Mouse (Mus musculus) thymus, adult 2 months (tissue): Measurements from ENCODE around the gene Adam10. TPM values are rescaled to one million over a fixed set of nuclear protein-coding genes. Genes with fewer than 3 reads are reported as not detected.

Experiments used
- DNase-seq: peaks from one replicate; pipeline ENCODE4 v3.0.0; 2021
- H3K27ac ChIP-seq: fragments of 200-500 bp; 2 replicates; pipeline ENCODE4 v1.5.1; 2012; ENCODE audit warnings: low read length, control low read depth; ENCODE audit not compliant: control insufficient read depth, insufficient read depth
- H3K27me3 ChIP-seq: fragments of 200-500 bp; 2 replicates; pipeline ENCODE4 v1.6.1; 2012; ENCODE audit warnings: mild to moderate bottlenecking, low read length, moderate library complexity, mixed read lengths; ENCODE audit not compliant: control insufficient read depth, insufficient read depth
- H3K36me3 ChIP-seq: fragments of 200-500 bp; 2 replicates; pipeline ENCODE4 v1.6.1; 2012; ENCODE audit warnings: mild to moderate bottlenecking, low read length, moderate library complexity; ENCODE audit not compliant: control insufficient read depth, insufficient read depth
- H3K4me1 ChIP-seq: fragments of 200-500 bp; replicated peaks from 2 replicates; pipeline ENCODE4 v1.6.1; 2012; ENCODE audit warnings: low read length; ENCODE audit not compliant: control insufficient read depth, insufficient read depth
- H3K4me3 ChIP-seq: fragments of 200-500 bp; 2 replicates; pipeline ENCODE4 v1.5.1; 2012; ENCODE audit warnings: mild to moderate bottlenecking, low read length, control low read depth, moderate library complexity; ENCODE audit not compliant: control insufficient read depth, insufficient read depth
- CTCF ChIP-seq: fragments of 200-500 bp; IDR thresholded peaks from 2 replicates; pipeline ENCODE4 v1.5.1; 2012; ENCODE audit warnings: mild to moderate bottlenecking, control low read depth, low read length, moderate library complexity, borderline replicate concordance; ENCODE audit not compliant: control insufficient read depth, poor library complexity, insufficient read depth; ENCODE audit errors: extremely low read depth
- POLR2A ChIP-seq: fragments of 200-500 bp; IDR thresholded peaks from 2 replicates; pipeline ENCODE4 v1.6.1; 2012; ENCODE audit warnings: mild to moderate bottlenecking, low read length, control low read depth, moderate library complexity; ENCODE audit not compliant: control insufficient read depth, poor library complexity, insufficient read depth; ENCODE audit errors: extremely low read depth
- WGBS: fragments of 180-500 bp; shearing (Covaris S2); methylation state at CpG from one replicate; pipeline ENCODE4 v1.1.7; 2018; 5-methylcytosine and 5-hydroxymethylcytosine counted together
- polyA plus RNA-seq: library from polyadenylated mRNA; depleted of rRNA; stranded (reverse); fragments of >200 nt; gene quantifications from 2 replicates; pipeline ENCODE4 v1.2.3, GENCODE M21; 2012

The Adam10 gene
- polyA plus RNA-seq, 1 experiment: 21.7 TPM

DNA sequence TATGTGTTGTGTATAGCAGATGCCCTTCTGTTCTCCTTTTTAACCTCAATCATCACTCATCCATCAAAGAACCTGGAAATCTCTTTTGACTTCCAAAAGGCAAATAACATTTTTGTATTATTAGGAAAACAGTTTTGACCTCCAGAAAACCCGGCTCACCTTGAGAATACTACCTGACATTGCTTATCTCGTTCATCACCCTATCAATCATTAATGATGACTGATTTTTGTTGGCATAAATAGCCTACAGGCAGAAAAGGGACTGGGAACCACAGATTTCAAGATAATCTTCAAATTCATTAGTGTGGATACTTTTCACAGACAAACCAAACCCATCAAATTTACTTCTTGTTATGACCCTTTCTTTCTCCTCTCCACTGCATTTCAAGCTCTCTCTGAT is 24.9 kb upstream of the Adam10 start:
- H3K27ac ChIP-seq: no peak overlapping the region
- TF ChIP-seq CTCF (no peak), POLR2A (no peak)
- no peaks in the 10 kb centered on the region for H3K36me3 ChIP-seq
- no peaks in the 10 kb centered on the region for H3K27me3 ChIP-seq
- DNase-seq: no peak
- H3K4me3 ChIP-seq: no peak overlapping the region
- peaks cover 7% of the 10 kb centered on the region for H3K4me1 ChIP-seq
- WGBS: 85% methylated on average over 2 of the region's 2 CpGs

DNA sequence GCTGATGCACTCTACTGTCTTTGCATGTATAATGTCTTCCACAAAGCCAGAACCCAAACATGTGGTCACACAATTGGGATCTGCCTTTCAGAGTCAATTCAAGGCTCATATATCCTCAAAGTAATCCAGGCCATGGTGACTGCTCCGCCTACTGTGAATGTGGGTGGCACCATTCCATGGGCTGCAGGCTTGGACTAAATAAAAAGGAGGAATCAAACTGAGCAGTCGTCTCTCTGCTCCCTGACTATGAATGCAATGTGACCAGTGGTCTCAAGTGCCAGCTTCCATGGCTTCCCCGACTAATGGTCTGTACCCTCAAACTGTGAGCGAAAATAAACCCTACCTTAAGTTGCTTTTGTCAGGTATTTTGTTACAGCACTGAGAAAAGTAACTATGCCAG is 24.3 kb upstream of the Adam10 start:
- no peaks in the 10 kb centered on the region for H3K36me3 ChIP-seq
- no peaks in the 10 kb centered on the region for H3K27me3 ChIP-seq
- H3K4me3 ChIP-seq: no peak overlapping the region
- peaks cover 7% of the 10 kb centered on the region for H3K4me1 ChIP-seq
- WGBS: 93% methylated on average over 4 of the region's 4 CpGs
- TF ChIP-seq CTCF (no peak), POLR2A (no peak)
- H3K27ac ChIP-seq: no peak overlapping the region
- DNase-seq: no peak

DNA sequence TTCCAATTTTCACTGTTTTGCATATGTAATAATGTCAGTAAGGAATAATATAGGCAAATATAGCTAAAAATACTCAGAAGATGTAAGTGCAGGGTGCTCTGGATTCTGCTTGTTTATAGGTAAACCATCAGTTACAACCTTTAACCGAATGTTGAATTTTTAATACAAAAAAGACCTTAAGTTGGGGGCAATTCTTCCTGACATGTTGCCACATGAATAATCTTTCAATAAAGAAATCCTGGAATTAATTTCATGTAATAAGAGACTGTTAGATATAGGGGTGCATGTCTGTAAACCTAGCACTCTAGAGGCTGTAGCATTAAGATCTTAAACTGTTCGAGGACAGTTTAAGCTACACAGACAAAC is 23.1 kb upstream of the Adam10 start:
- Histone ChIP-seq H3K36me3 (no peaks in the 10 kb centered on the region), H3K4me1 (peaks cover 7% of the 10 kb centered on the region), H3K27me3 (no peaks in the 10 kb centered on the region), H3K27ac (no peak overlapping the region), H3K4me3 (no peak overlapping the region)
- WGBS: 23% methylated on average over 2 of the region's 2 CpGs
- no peak for DNase-seq
- TF ChIP-seq CTCF (no peak), POLR2A (no peak)

DNA sequence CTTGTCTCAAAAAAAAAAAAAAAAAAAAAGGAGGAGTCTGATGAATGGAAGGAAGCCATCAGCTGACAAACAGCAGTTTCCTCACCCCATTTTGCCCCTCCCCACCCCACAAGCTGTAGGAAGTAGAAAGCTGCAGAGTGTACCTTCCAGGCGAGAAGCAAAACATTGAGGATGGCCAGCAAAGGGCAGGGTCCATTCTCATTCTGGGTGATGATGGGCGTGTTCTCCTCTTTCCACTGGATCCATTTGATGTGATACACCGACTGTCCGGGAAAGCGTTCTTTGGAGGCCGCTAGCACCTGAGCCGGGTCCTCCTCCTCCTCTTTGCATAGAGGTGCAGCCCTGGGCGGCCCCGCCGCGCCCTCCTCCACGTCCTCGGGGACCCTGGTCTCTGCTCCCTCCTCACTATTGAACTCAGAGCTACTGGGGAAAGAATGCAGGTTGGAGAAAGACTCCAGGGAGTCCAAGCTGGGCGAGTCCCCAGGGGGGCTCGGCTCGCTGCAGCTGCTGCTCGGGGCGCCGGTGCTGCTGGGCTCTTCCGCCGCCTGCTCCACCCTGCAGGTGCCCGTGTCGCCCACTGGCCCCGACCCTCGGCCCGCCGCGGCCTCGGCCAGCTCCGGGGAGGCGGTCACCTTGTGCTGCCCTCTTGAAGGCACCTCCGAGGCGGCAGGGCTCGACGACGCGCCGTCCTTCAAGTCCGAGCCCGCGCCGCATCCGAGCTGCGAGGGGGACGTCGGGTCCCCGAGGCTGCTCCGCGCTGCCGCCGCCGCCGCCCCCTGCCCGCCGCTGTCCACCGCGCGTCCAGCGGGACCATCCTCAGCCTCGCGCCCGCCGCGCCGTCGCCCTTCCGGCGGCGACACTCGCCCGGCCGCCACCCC is 22.4 kb upstream of the Adam10 start, which contains the start of gene Gm10642:
TSS of gene Gm10642 (plus strand) at position 122 of the 878 bp plus-strand sequence.
- H3K36me3 ChIP-seq: no peaks in the 10 kb centered on the region
- H3K27ac ChIP-seq: peak within 1 kb of the TSS; percentile 73
- peak within 1 kb of the TSS; percentile 85 for H3K4me3 ChIP-seq
- H3K27me3 ChIP-seq: no peaks in the 10 kb centered on the region
- DNase-seq: peak; percentile 80
- WGBS: under 1% methylated on average over 72 of the region's 72 CpGs
- 0 out of 2 replicates have a peak, but pooled peaks have one; percentile 6 for TF ChIP-seq CTCF
- TF ChIP-seq POLR2A: peak; percentile 51; the same call in 1 of the 2 replicates
- peaks cover 7% of the 10 kb centered on the region for H3K4me1 ChIP-seq

DNA sequence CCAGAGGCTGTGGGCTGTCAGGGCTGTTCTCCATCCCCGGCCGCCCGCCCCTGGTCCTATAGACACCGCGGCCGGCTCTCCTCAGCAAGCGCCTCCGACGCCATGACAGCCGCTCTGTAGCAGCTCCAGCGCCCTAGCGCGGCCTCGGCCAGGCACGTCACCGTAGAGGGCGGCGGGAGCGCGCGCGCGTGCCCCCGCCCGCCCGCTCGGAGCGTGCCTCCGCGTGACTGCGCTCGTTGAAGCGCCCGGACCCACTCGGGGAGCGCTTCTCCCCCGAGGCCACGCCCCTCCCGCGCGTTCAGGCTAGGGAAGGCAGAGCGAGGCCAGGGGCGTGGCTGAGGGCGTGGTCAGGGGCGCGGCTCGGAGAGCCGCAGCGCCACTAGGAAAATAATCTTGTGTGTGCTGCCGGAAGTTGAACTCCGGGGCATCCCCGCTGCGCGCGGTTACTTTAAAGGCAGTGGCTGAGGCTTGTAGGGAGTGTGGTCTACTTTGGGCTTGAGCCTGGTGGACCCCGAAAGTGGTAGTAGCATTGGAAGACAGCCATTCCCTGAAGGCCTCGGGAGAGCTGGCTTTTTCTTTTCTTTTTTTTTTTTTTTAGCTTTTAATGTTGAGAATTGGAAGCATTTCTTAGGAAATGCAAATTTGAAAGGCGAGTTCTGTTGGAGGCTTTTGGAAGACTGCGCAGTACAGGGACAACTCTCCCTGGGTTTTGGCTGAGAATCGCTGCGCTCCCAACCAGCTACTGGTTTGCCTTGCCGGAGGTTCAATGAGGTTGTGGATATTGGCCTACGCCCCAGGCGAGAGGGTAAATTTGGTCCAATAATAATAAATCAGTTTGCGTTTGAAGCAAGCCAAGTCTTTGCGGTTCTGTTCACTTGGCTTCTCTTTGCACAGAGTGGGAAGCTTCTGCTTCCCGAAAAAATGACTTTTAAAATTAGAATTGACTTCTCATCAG is 21.5 kb upstream of the Adam10 start, which contains the start of gene Mindy2:
TSS of gene Mindy2 (minus strand) at position 162 of the 955 bp plus-strand sequence.
- Histone ChIP-seq H3K4me3 (peak within 1 kb of the TSS; percentile 85), H3K27ac (peak within 1 kb of the TSS; percentile 73), H3K27me3 (no peaks in the 10 kb centered on the region), H3K4me1 (peaks cover 7% of the 10 kb centered on the region), H3K36me3 (no peaks in the 10 kb centered on the region)
- peak; percentile 99 for DNase-seq
- WGBS: 3% methylated on average over 67 of the region's 67 CpGs
- peak; percentile 97 for TF ChIP-seq POLR2A
- peak; percentile 74 for TF ChIP-seq CTCF

DNA sequence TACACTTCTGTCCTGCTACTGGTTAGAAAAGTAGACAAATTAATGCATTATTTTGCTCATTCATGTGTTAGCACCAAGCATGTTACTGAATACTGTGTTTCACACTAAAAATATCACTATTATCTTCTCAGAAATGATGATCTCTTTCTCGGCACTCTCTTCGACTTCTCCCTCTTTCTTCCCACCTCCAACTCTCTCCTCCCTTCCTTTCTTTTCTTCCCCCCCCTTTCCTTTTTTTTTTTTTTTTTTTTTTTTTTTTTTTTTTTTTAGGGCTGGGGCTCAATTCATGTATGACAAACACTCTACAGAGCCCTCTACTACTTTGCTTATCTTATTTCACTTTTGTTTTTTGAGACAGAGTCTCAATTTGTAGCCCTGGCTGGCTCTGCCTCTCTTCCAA is 20.5 kb upstream of the Adam10 start:
- Histone ChIP-seq H3K27ac (no peak overlapping the region), H3K4me3 (no peak overlapping the region), H3K4me1 (peaks cover 7% of the 10 kb centered on the region), H3K27me3 (no peaks in the 10 kb centered on the region), H3K36me3 (no peaks in the 10 kb centered on the region)
- 84% methylated on average over 2 of the region's 2 CpGs for WGBS
- DNase-seq: no peak
- TF ChIP-seq POLR2A: no peak
- no peak for TF ChIP-seq CTCF
